Mouse (Mus musculus): ENCODE data around the gene Pum2.

GRCm38 (mm10) chr12:8764221-8764930 is 90.4 kb downstream of the Pum2 start:
- TF ChIP-seq CTCF (IDR thresholded peaks at IDR 0.05; ENCODE audit: borderline replicate concordance, insufficient read depth, low read depth, low read length): no peak
- TF ChIP-seq POLR2A (IDR thresholded peaks at IDR 0.05; ENCODE audit: borderline replicate concordance, insufficient read depth, low read length): no peak
